Mouse (Mus musculus): ENCODE results near the gene Zcchc2.

DNA sequence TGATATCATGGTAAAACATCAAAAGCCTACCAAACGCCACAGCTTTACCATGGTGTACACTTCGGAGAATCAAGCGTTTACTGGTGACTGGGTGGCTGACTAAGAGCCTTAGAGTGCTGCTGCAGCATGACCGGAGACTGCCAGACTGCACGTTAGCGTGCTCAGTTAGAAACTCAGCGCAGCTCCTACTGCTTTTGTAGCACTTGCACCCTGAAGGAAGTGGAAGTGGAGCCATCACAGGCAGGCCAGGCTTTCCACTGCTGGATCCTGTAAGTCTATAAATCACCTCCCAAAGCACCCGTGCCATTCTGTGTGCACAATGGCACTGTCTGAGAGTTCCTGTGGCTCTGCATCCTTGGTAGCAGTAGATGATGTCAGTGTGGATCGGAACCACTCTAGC is 52.0 kb downstream of the Zcchc2 start:
- TF ChIP-seq GATA1 (IDR thresholded peaks at IDR 0.05; ENCODE audit: borderline replicate concordance, low read length) (no peak), FLI1 (IDR thresholded peaks at IDR 0.05; ENCODE audit: low read length) (no peak)

All from megakaryocyte, embryonic 14.5 days (primary cell).